Mouse (Mus musculus): Measurements from ENCODE around the gene Helt. TPM values are rescaled to one million over a fixed set of nuclear protein-coding genes. Genes with fewer than 3 reads are reported as not detected.

Helt gene
- polyA plus RNA-seq, 1 experiment from 2014 or later: not detected

- WGBS (ENCODE audit: insufficient replicate concordance): 75% methylated on average over 7 of the region's 7 CpGs
- H3K4me1 ChIP-seq (ENCODE audit: control insufficient read depth, insufficient read depth, low read length): peaks cover 14% of the 10 kb centered on the region
- peaks cover 4% of the 10 kb centered on the region for H3K9me3 ChIP-seq (replicated peaks; ENCODE audit: control insufficient read depth, low read length)
- no peak overlapping the region for H3K4me2 ChIP-seq
- no peaks in the 10 kb centered on the region for H3K36me3 ChIP-seq (ENCODE audit: control insufficient read depth, insufficient read depth, low read length)
- H3K27ac ChIP-seq (ENCODE audit: low read depth, low read length): no peak overlapping the region
- H3K4me3 ChIP-seq (ENCODE audit: low read depth, low read length): no peak overlapping the region
- H3K9ac ChIP-seq (ENCODE audit: low read depth, low read length): no peak overlapping the region
- no peak for ATAC-seq (replicated peaks; ENCODE audit: insufficient number of reproducible peaks, low FRiP score, low TSS enrichment)
- H3K27me3 ChIP-seq (ENCODE audit: control insufficient read depth, insufficient read depth, low read length): no peaks in the 10 kb centered on the region
These were observed 32.8 kb upstream of the Helt start for GRCm38 (mm10) chr8:46327284-46327683.

GRCm38 (mm10) chr8:46326715-46327114 lies 32.2 kb upstream of the Helt start:
- Histone ChIP-seq H3K4me1 (ENCODE audit: control insufficient read depth, insufficient read depth, low read length) (peaks cover 14% of the 10 kb centered on the region), H3K4me3 (ENCODE audit: low read depth, low read length) (no peak overlapping the region), H3K9ac (ENCODE audit: low read depth, low read length) (no peak overlapping the region), H3K27me3 (ENCODE audit: control insufficient read depth, insufficient read depth, low read length) (no peaks in the 10 kb centered on the region), H3K27ac (ENCODE audit: low read depth, low read length) (no peak overlapping the region), H3K4me2 (no peak overlapping the region), H3K9me3 (replicated peaks; ENCODE audit: control insufficient read depth, low read length) (peaks cover 4% of the 10 kb centered on the region), H3K36me3 (ENCODE audit: control insufficient read depth, insufficient read depth, low read length) (no peaks in the 10 kb centered on the region)
- ATAC-seq (replicated peaks; ENCODE audit: insufficient number of reproducible peaks, low FRiP score, low TSS enrichment): no peak
- WGBS (ENCODE audit: insufficient replicate concordance): 79% methylated on average over 5 of the region's 5 CpGs

GRCm38 (mm10) chr8:46324676-46325075 lies 30.2 kb upstream of the Helt start:
- no peaks in the 10 kb centered on the region for H3K36me3 ChIP-seq (ENCODE audit: control insufficient read depth, insufficient read depth, low read length)
- no peak overlapping the region for H3K9ac ChIP-seq (ENCODE audit: low read depth, low read length)
- no peak for ATAC-seq (replicated peaks; ENCODE audit: insufficient number of reproducible peaks, low FRiP score, low TSS enrichment)
- no peaks in the 10 kb centered on the region for H3K27me3 ChIP-seq (ENCODE audit: control insufficient read depth, insufficient read depth, low read length)
- peaks cover 14% of the 10 kb centered on the region for H3K4me1 ChIP-seq (ENCODE audit: control insufficient read depth, insufficient read depth, low read length)
- H3K9me3 ChIP-seq (replicated peaks; ENCODE audit: control insufficient read depth, low read length): peaks cover 4% of the 10 kb centered on the region
- no peak overlapping the region for H3K4me3 ChIP-seq (ENCODE audit: low read depth, low read length)
- whole genome bisulfite sequencing (ENCODE audit: insufficient replicate concordance): 70% methylated on average over 5 of the region's 5 CpGs
- no peak overlapping the region for H3K4me2 ChIP-seq
- no peak overlapping the region for H3K27ac ChIP-seq (ENCODE audit: low read depth, low read length)

- Histone ChIP-seq H3K36me3 (ENCODE audit: control insufficient read depth, insufficient read depth, low read length) (no peaks in the 10 kb centered on the region), H3K4me2 (no peak overlapping the region), H3K9ac (ENCODE audit: low read depth, low read length) (no peak overlapping the region), H3K4me3 (ENCODE audit: low read depth, low read length) (no peak overlapping the region), H3K27ac (ENCODE audit: low read depth, low read length) (no peak overlapping the region), H3K9me3 (replicated peaks; ENCODE audit: control insufficient read depth, low read length) (peaks cover 4% of the 10 kb centered on the region), H3K4me1 (ENCODE audit: control insufficient read depth, insufficient read depth, low read length) (peaks cover 10% of the 10 kb centered on the region), H3K27me3 (ENCODE audit: control insufficient read depth, insufficient read depth, low read length) (no peaks in the 10 kb centered on the region)
- no peak for ATAC-seq (replicated peaks; ENCODE audit: insufficient number of reproducible peaks, low FRiP score, low TSS enrichment)
- 71% methylated on average over 5 of the region's 5 CpGs for WGBS (ENCODE audit: insufficient replicate concordance)
These were observed 29.3 kb upstream of the Helt start for GRCm38 (mm10) chr8:46323672-46324191.

- Histone ChIP-seq H3K9ac (ENCODE audit: low read depth, low read length) (no peak overlapping the region), H3K4me3 (ENCODE audit: low read depth, low read length) (no peak overlapping the region), H3K4me2 (no peak overlapping the region), H3K36me3 (ENCODE audit: control insufficient read depth, insufficient read depth, low read length) (no peaks in the 10 kb centered on the region), H3K4me1 (ENCODE audit: control insufficient read depth, insufficient read depth, low read length) (peaks cover 1% of the 10 kb centered on the region; the same call in 1 of the 2 replicates), H3K27me3 (ENCODE audit: control insufficient read depth, insufficient read depth, low read length) (no peaks in the 10 kb centered on the region), H3K9me3 (replicated peaks; ENCODE audit: control insufficient read depth, low read length) (peaks cover 4% of the 10 kb centered on the region), H3K27ac (ENCODE audit: low read depth, low read length) (no peak overlapping the region)
- WGBS (ENCODE audit: insufficient replicate concordance): 66% methylated on average over 2 of the region's 2 CpGs
- ATAC-seq (replicated peaks; ENCODE audit: insufficient number of reproducible peaks, low FRiP score, low TSS enrichment): no peak
These were observed 28.4 kb upstream of the Helt start for GRCm38 (mm10) chr8:46322833-46323232.

GRCm38 (mm10) chr8:46322421-46322820 lies 27.9 kb upstream of the Helt start:
- H3K27ac ChIP-seq (ENCODE audit: low read depth, low read length): no peak overlapping the region
- H3K27me3 ChIP-seq (ENCODE audit: control insufficient read depth, insufficient read depth, low read length): no peaks in the 10 kb centered on the region
- H3K4me2 ChIP-seq: no peak overlapping the region
- no peaks in the 10 kb centered on the region for H3K36me3 ChIP-seq (ENCODE audit: control insufficient read depth, insufficient read depth, low read length)
- no peaks in the 10 kb centered on the region for H3K4me1 ChIP-seq (ENCODE audit: control insufficient read depth, insufficient read depth, low read length)
- no peak overlapping the region for H3K4me3 ChIP-seq (ENCODE audit: low read depth, low read length)
- H3K9ac ChIP-seq (ENCODE audit: low read depth, low read length): no peak overlapping the region
- 85% methylated on average over 4 of the region's 4 CpGs for WGBS (ENCODE audit: insufficient replicate concordance)
- ATAC-seq (replicated peaks; ENCODE audit: insufficient number of reproducible peaks, low FRiP score, low TSS enrichment): no peak
- H3K9me3 ChIP-seq (replicated peaks; ENCODE audit: control insufficient read depth, low read length): peaks cover 4% of the 10 kb centered on the region

- no peak overlapping the region for H3K9ac ChIP-seq (ENCODE audit: low read depth, low read length)
- no peak overlapping the region for H3K27ac ChIP-seq (ENCODE audit: low read depth, low read length)
- no peak for ATAC-seq (replicated peaks; ENCODE audit: insufficient number of reproducible peaks, low FRiP score, low TSS enrichment)
- no peaks in the 10 kb centered on the region for H3K27me3 ChIP-seq (ENCODE audit: control insufficient read depth, insufficient read depth, low read length)
- H3K9me3 ChIP-seq (replicated peaks; ENCODE audit: control insufficient read depth, low read length): no peaks in the 10 kb centered on the region
- 84% methylated on average over 5 of the region's 5 CpGs for WGBS (ENCODE audit: insufficient replicate concordance)
- no peaks in the 10 kb centered on the region for H3K36me3 ChIP-seq (ENCODE audit: control insufficient read depth, insufficient read depth, low read length)
- no peak overlapping the region for H3K4me2 ChIP-seq
- H3K4me1 ChIP-seq (ENCODE audit: control insufficient read depth, insufficient read depth, low read length): no peaks in the 10 kb centered on the region
- no peak overlapping the region for H3K4me3 ChIP-seq (ENCODE audit: low read depth, low read length)
These were observed 24.3 kb upstream of the Helt start for GRCm38 (mm10) chr8:46318802-46319201.

- no peaks in the 10 kb centered on the region for H3K27me3 ChIP-seq (ENCODE audit: control insufficient read depth, insufficient read depth, low read length)
- no peaks in the 10 kb centered on the region for H3K36me3 ChIP-seq (ENCODE audit: control insufficient read depth, insufficient read depth, low read length)
- no peak overlapping the region for H3K4me2 ChIP-seq
- no peaks in the 10 kb centered on the region for H3K4me1 ChIP-seq (ENCODE audit: control insufficient read depth, insufficient read depth, low read length)
- H3K27ac ChIP-seq (ENCODE audit: low read depth, low read length): no peak overlapping the region
- WGBS (ENCODE audit: insufficient replicate concordance): 78% methylated on average over 7 of the region's 7 CpGs
- H3K9ac ChIP-seq (ENCODE audit: low read depth, low read length): no peak overlapping the region
- no peak for ATAC-seq (replicated peaks; ENCODE audit: insufficient number of reproducible peaks, low FRiP score, low TSS enrichment)
- H3K4me3 ChIP-seq (ENCODE audit: low read depth, low read length): no peak overlapping the region
- H3K9me3 ChIP-seq (replicated peaks; ENCODE audit: control insufficient read depth, low read length): no peaks in the 10 kb centered on the region
These were observed 22.7 kb upstream of the Helt start for GRCm38 (mm10) chr8:46317161-46317560.

GRCm38 (mm10) chr8:46313798-46314197 lies 19.3 kb upstream of the Helt start:
- Histone ChIP-seq H3K9me3 (replicated peaks; ENCODE audit: control insufficient read depth, low read length) (no peaks in the 10 kb centered on the region), H3K4me2 (no peak overlapping the region), H3K4me1 (ENCODE audit: control insufficient read depth, insufficient read depth, low read length) (no peaks in the 10 kb centered on the region), H3K36me3 (ENCODE audit: control insufficient read depth, insufficient read depth, low read length) (no peaks in the 10 kb centered on the region), H3K4me3 (ENCODE audit: low read depth, low read length) (no peak overlapping the region), H3K9ac (ENCODE audit: low read depth, low read length) (no peak overlapping the region), H3K27ac (ENCODE audit: low read depth, low read length) (no peak overlapping the region), H3K27me3 (ENCODE audit: control insufficient read depth, insufficient read depth, low read length) (0 out of 2 replicates have a peak, but pooled peaks cover 3% of the 10 kb centered on the region)
- 78% methylated on average over 3 of the region's 3 CpGs for WGBS (ENCODE audit: insufficient replicate concordance)
- ATAC-seq (replicated peaks; ENCODE audit: insufficient number of reproducible peaks, low FRiP score, low TSS enrichment): no peak
